In genomic region chr3:17788334-17788720, GRCm38 (mm10) we compare ENCODE assay signal across 14 mouse cellular contexts.
DNase-seq lines count a peak whose midpoint lies in the region; ATAC-seq and TF ChIP-seq lines count a peak whose summit lies in the region.
"Had no signal": no experiment of that assay in that cellular context is flagged by ENCODE, and none has a peak within 500 bp of the region (broad histone marks: within the 10 kb centered on the region; RNA-seq: fewer than 3 reads in every experiment).

No protein-coding gene starts in this region.

- DNase-seq in embryo, embryonic 10.5 days (ENCODE audit: low spot score): peak; percentile 27
- no peak for DNase-seq in embryo, embryonic 10 days (ENCODE audit: low spot score)
- DNase-seq in thymus, adult 2 months: no peak
- DNase-seq in urinary bladder, postnatal 36 days (ENCODE audit: low spot score in 2 of 2): no peak
- DNase-seq: adrenal gland, adult 2 months; liver; lung, embryonic 14.5 days had no signal

- 21% methylated on average over 4 of the region's 4 CpGs for WGBS in hindbrain, embryonic 13.5 days
- 27% methylated on average over 4 of the region's 4 CpGs for WGBS in midbrain, embryonic 16.5 days
- 46% methylated on average over 4 of the region's 4 CpGs for WGBS in thymus, adult 2 months

- H3K9me3 ChIP-seq in hindbrain, embryonic 13.5 days: no peaks in the 10 kb centered on the region
- no peaks in the 10 kb centered on the region for H3K9me3 ChIP-seq in midbrain, embryonic 16.5 days (replicated peaks; ENCODE audit: control insufficient read depth, low read length, poor library complexity, severe bottlenecking)
- H3K9me3 ChIP-seq: heart, embryonic 12.5 days had no signal

- no peak for ATAC-seq in hindbrain, embryonic 13.5 days (ENCODE audit: low FRiP score)
- no peak for ATAC-seq in midbrain, embryonic 16.5 days
- ATAC-seq in megakaryocyte progenitor cell, adult 5-6 weeks (replicated peaks; ENCODE audit: poor library complexity): no peak
- no peak for ATAC-seq in erythroblast, adult 5-6 weeks (replicated peaks; ENCODE audit: low FRiP score, poor library complexity, severe bottlenecking)

- peak overlapping the region; percentile 78 for H3K4me3 ChIP-seq in hindbrain, embryonic 13.5 days
- peak overlapping the region; percentile 69 for H3K4me3 ChIP-seq in midbrain, embryonic 16.5 days (ENCODE audit: low read depth, low read length)
- H3K4me3 ChIP-seq in thymus, adult 2 months (ENCODE audit: control insufficient read depth, insufficient read depth, low read length): no peak overlapping the region
- H3K4me3 ChIP-seq: heart, embryonic 12.5 days had no signal

- H3K27me3 ChIP-seq in hindbrain, embryonic 13.5 days: no peaks in the 10 kb centered on the region
- no peaks in the 10 kb centered on the region for H3K27me3 ChIP-seq in midbrain, embryonic 16.5 days (ENCODE audit: control insufficient read depth, insufficient read depth, low read depth, low read length)
- H3K27me3 ChIP-seq in thymus, adult 2 months (ENCODE audit: control insufficient read depth, insufficient read depth, low read length): no peaks in the 10 kb centered on the region; the same call in 1 of the 2 replicates

- H3K36me3 ChIP-seq in hindbrain, embryonic 13.5 days: no peaks in the 10 kb centered on the region
- no peaks in the 10 kb centered on the region for H3K36me3 ChIP-seq in midbrain, embryonic 16.5 days (ENCODE audit: control insufficient read depth, insufficient read depth, low read length)
- no peaks in the 10 kb centered on the region for H3K36me3 ChIP-seq in thymus, adult 2 months (ENCODE audit: control insufficient read depth, insufficient read depth, low read length)
- H3K36me3 ChIP-seq: heart, embryonic 12.5 days had no signal

- TF ChIP-seq CTCF in thymus, adult 2 months (IDR thresholded peaks at IDR 0.05; ENCODE audit: borderline replicate concordance, control insufficient read depth, extremely low read depth, insufficient read depth, low read length, poor library complexity): no peak

- peaks cover 37% of the 10 kb centered on the region for H3K4me1 ChIP-seq in hindbrain, embryonic 13.5 days (replicated peaks)
- peaks cover 12% of the 10 kb centered on the region; the same call in 1 of the 2 replicates for H3K4me1 ChIP-seq in midbrain, embryonic 16.5 days (ENCODE audit: control insufficient read depth, insufficient read depth, low read length)
- no peaks in the 10 kb centered on the region for H3K4me1 ChIP-seq in thymus, adult 2 months (replicated peaks; ENCODE audit: control insufficient read depth, insufficient read depth, low read length)

- no peak for TF ChIP-seq POLR2A in thymus, adult 2 months (IDR thresholded peaks at IDR 0.05; ENCODE audit: control insufficient read depth, extremely low read depth, insufficient read depth, low read length, poor library complexity)

- peak overlapping the region; percentile 100 for H3K27ac ChIP-seq in hindbrain, embryonic 13.5 days
- peak overlapping the region; percentile 100 for H3K27ac ChIP-seq in midbrain, embryonic 16.5 days (ENCODE audit: low read length)
- H3K27ac ChIP-seq in thymus, adult 2 months (ENCODE audit: control insufficient read depth, insufficient read depth, low read length): no peak overlapping the region
- H3K27ac ChIP-seq: kidney, postnatal 0 days; stomach, postnatal 0 days had no signal

- peak overlapping the region; percentile 100 for H3K9ac ChIP-seq in hindbrain, embryonic 13.5 days
- peak overlapping the region; percentile 100 for H3K9ac ChIP-seq in midbrain, embryonic 16.5 days (ENCODE audit: low read depth, low read length)
- H3K9ac ChIP-seq: heart, embryonic 12.5 days; lung, embryonic 14.5 days had no signal

- H3K4me2 ChIP-seq in hindbrain, embryonic 13.5 days: peak overlapping the region; percentile 99
- peak overlapping the region; percentile 100 for H3K4me2 ChIP-seq in midbrain, embryonic 16.5 days (ENCODE audit: low read length)
- H3K4me2 ChIP-seq: heart, embryonic 12.5 days; lung, embryonic 14.5 days had no signal
